Mouse (Mus musculus): ENCODE results near the gene Tm4sf5.

DNA sequence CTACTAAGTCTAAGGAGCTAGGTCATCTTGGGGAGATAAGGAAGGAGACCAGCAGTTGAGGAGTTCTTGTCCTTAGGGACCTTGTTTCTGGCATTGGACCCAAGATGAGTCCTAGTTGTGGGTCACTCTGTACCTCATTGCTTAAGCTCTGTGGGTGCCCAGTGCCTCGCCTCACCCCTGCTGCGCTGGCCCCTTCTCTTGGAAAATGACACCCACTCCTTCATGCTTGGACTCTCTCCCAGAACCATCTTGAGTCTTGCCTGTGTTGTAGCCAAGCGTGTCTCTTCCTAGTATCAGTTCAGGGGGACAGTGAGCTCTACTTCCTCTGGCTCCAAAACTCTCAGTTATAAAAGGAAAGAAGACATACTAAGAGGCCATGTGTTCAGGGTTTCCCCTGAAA, 15.9 kb upstream of the Tm4sf5 start:
- TF ChIP-seq CTCF (IDR thresholded peaks at IDR 0.05; ENCODE audit: extremely low read depth, insufficient read depth, low read length): no peak
- TF ChIP-seq POLR2A (IDR thresholded peaks at IDR 0.05; ENCODE audit: extremely low read depth, insufficient read depth, low read length): no peak

Data from cortical plate, adult 2 months (tissue).